Mouse (Mus musculus): ENCODE measurements around the gene 6430628N08Rik. TPM values are rescaled to one million over a fixed set of nuclear protein-coding genes. Genes with fewer than 3 reads are reported as not detected.
A peak's percentile ranks its signal among the peaks of the same experiment; 100 is the strongest.

6430628N08Rik gene
- total and polyA plus RNA-seq, 3 experiments, result not detected

DNA sequence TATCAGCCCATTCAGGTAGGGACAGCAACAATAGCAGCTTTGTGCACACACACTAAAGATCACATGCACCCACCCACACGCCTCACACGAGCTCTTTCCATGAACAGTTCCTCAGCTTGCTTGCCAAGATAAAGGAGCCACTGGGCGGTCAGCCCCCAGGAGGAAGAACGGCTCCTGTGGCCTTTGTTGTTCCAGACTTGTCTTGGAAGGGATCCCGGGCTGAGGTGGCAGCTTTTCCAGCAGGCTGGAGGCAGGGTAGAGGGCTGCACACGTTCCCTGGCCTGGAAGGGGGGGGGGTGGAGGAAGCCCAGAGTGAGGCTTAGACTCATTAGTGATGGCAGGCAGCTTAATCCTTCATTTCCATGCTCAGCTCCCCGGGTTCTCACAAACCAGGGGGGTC is 18.2 kb downstream of the 6430628N08Rik start:
- dilution Hi-C loops (cut with MboI; ENCODE audit: extremely low pct_ligation_motif_present, extremely low pct_unique_long_range_greater_than_20kb, low sequenced_read_pairs) (no loop called here), in situ Hi-C loops (cut with MboI; ENCODE audit: low pct_ligation_motif_present, low pct_unique_long_range_greater_than_20kb, low sequenced_read_pairs) (loop anchor here (5.0 to 10.0 kb wide), 2 partner anchors 46 to 74 kb away; no protein-coding TSS in a partner anchor)
- no peak for DNase-seq (ENCODE audit: extremely low read depth)
- H3K36me3 ChIP-seq (replicated peaks in 1 of 2; ENCODE audit: control insufficient read depth in 1 of 2, insufficient read depth in 1 of 2, low read length in 1 of 2), result no peaks in the 10 kb centered on the region
- H3K9me3 ChIP-seq (replicated peaks; ENCODE audit: low read length), result no peaks in the 10 kb centered on the region
- H3K27ac ChIP-seq (ENCODE audit: insufficient read depth, low read depth), result no peak overlapping the region
- H3K4me3 ChIP-seq (replicated peaks in 1 of 3; ENCODE audit: low read depth in 2 of 3, low read length in 2 of 3, poor library complexity in 1 of 3), result no peak overlapping the region
- no peak overlapping the region for H3K9ac ChIP-seq (ENCODE audit: insufficient read depth, low read depth)
- no peaks in the 10 kb centered on the region for H3K79me2 ChIP-seq (replicated peaks; ENCODE audit: control insufficient read depth, extremely low read depth, insufficient read depth, poor library complexity, severe bottlenecking)
- peaks cover 90% of the 10 kb centered on the region for H3K27me3 ChIP-seq (replicated peaks)
- TF ChIP-seq TCF12 (IDR thresholded peaks at IDR 0.05; ENCODE audit: low read depth, low read length), result no peak
- TF ChIP-seq ZNF384 (IDR thresholded peaks at IDR 0.05; ENCODE audit: low read depth, low read length), result no peak
- no peak for TF ChIP-seq ZC3H11A (IDR thresholded peaks at IDR 0.05; ENCODE audit: low read depth, low read length)
- TF ChIP-seq MAX (IDR thresholded peaks at IDR 0.05; ENCODE audit: low read length), result no peak
- TF ChIP-seq IRF4 (IDR thresholded peaks at IDR 0.05; ENCODE audit: low read depth, low read length), result no peak
- TF ChIP-seq ETS1 (conservative IDR thresholded peaks at IDR 0.05; ENCODE audit: low read depth, low read length), result no peak
- no peak for TF ChIP-seq ZKSCAN1 (IDR thresholded peaks at IDR 0.05; ENCODE audit: borderline replicate concordance, low read depth, low read length)
- TF ChIP-seq MYC (IDR thresholded peaks at IDR 0.05; ENCODE audit: low read depth, low read length), result no peak
- TF ChIP-seq SMC3 (IDR thresholded peaks at IDR 0.05; ENCODE audit: low read depth, low read length), result no peak
- TF ChIP-seq CHD2 (IDR thresholded peaks at IDR 0.05; ENCODE audit: low read length), result no peak
- no peak for TF ChIP-seq CHD1 (IDR thresholded peaks at IDR 0.05; ENCODE audit: low read depth, low read length)
- TF ChIP-seq SIN3A (IDR thresholded peaks at IDR 0.05; ENCODE audit: low read length), result no peak
- no peaks in the 10 kb centered on the region for H3K4me1 ChIP-seq (ENCODE audit: control insufficient read depth in 1 of 2, insufficient read depth in 2 of 2)
- H3K4me2 ChIP-seq (ENCODE audit: insufficient read depth, low read depth, poor library complexity, severe bottlenecking), result no peak overlapping the region

- in situ Hi-C loops (cut with MboI; ENCODE audit: low pct_ligation_motif_present, low pct_unique_long_range_greater_than_20kb, low sequenced_read_pairs), result no loop called here
- dilution Hi-C loops (cut with MboI; ENCODE audit: extremely low pct_ligation_motif_present, extremely low pct_unique_long_range_greater_than_20kb, low sequenced_read_pairs), result no loop called here
Measured at GRCm38 (mm10) chr4:115911586-115911985, 21.1 kb downstream of the 6430628N08Rik start.

DNA sequence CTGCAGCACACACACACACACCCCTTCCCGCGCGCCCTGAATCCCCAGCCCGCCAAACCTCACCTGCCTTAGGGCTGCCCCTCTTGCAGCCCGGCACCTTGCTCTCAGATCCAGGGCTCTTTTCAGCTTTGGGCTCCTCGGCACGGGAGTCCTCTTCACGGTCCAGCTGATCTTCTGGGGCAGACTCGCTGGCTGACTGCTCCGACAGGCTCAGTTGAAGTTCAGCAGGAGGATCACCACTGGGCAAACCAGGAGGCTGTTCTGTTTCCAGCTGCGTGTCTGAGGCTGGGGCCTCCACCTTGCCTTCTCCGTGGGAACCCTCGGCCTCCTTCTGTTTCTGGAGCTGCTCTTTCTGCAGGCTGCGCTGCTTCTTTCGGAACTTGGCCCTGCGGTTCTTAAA is 29.4 kb downstream of the 6430628N08Rik start:
- no peaks in the 10 kb centered on the region; a peak in 1 of 4 replicates for H3K4me1 ChIP-seq (ENCODE audit: control insufficient read depth in 1 of 2, insufficient read depth in 2 of 2)
- no peaks in the 10 kb centered on the region for H3K79me2 ChIP-seq (replicated peaks; ENCODE audit: control insufficient read depth, extremely low read depth, insufficient read depth, poor library complexity, severe bottlenecking)
- no peak overlapping the region for H3K27ac ChIP-seq (ENCODE audit: insufficient read depth, low read depth)
- H3K4me2 ChIP-seq (ENCODE audit: insufficient read depth, low read depth, poor library complexity, severe bottlenecking), result no peak overlapping the region
- H3K9me3 ChIP-seq (replicated peaks; ENCODE audit: low read length), result peaks cover 2% of the 10 kb centered on the region
- dilution Hi-C loops (cut with MboI; ENCODE audit: extremely low pct_ligation_motif_present, extremely low pct_unique_long_range_greater_than_20kb, low sequenced_read_pairs) (no loop called here), in situ Hi-C loops (cut with MboI; ENCODE audit: low pct_ligation_motif_present, low pct_unique_long_range_greater_than_20kb, low sequenced_read_pairs) (no loop called here)
- no peak overlapping the region for H3K9ac ChIP-seq (ENCODE audit: insufficient read depth, low read depth)
- H3K27me3 ChIP-seq (replicated peaks), result peaks cover 90% of the 10 kb centered on the region
- no peak for TF ChIP-seq USF1 (IDR thresholded peaks at IDR 0.05; ENCODE audit: low read depth, low read length)
- TF ChIP-seq SMC3 (IDR thresholded peaks at IDR 0.05; ENCODE audit: low read depth, low read length), result no peak
- no peak for TF ChIP-seq HCFC1 (IDR thresholded peaks at IDR 0.05; ENCODE audit: low read depth, low read length)
- TF ChIP-seq ZNF384 (IDR thresholded peaks at IDR 0.05; ENCODE audit: low read depth, low read length), result no peak
- no peak for TF ChIP-seq NELFE (IDR thresholded peaks at IDR 0.05; ENCODE audit: low read depth, low read length)
- TF ChIP-seq MAX (IDR thresholded peaks at IDR 0.05; ENCODE audit: low read length), result no peak
- no peak for TF ChIP-seq CTCF (conservative IDR thresholded peaks at IDR 0.05 in 1 of 2, IDR thresholded peaks at IDR 0.05 in 1 of 2; ENCODE audit: low read depth in 2 of 2, low read length in 2 of 2)
- TF ChIP-seq IRF4 (IDR thresholded peaks at IDR 0.05; ENCODE audit: low read depth, low read length), result no peak
- no peak for TF ChIP-seq RCOR1 (conservative IDR thresholded peaks at IDR 0.05; ENCODE audit: low read depth, low read length)
- TF ChIP-seq TCF12 (IDR thresholded peaks at IDR 0.05; ENCODE audit: low read depth, low read length), result no peak
- TF ChIP-seq ZMIZ1 (IDR thresholded peaks at IDR 0.05; ENCODE audit: low read depth, low read length), result no peak
- TF ChIP-seq CHD2 (IDR thresholded peaks at IDR 0.05; ENCODE audit: low read length), result no peak
- TF ChIP-seq USF2 (conservative IDR thresholded peaks at IDR 0.05; ENCODE audit: low read depth, low read length), result no peak
- no peak for TF ChIP-seq POLR2AphosphoS2 (IDR thresholded peaks at IDR 0.05; ENCODE audit: low read depth, low read length)
- no peak for TF ChIP-seq ELF1 (IDR thresholded peaks at IDR 0.05; ENCODE audit: low read depth, low read length)
- TF ChIP-seq UBTF (IDR thresholded peaks at IDR 0.05; ENCODE audit: low read depth, low read length), result no peak
- no peak for TF ChIP-seq GABPA (IDR thresholded peaks at IDR 0.05; ENCODE audit: insufficient replicate concordance, low read depth, low read length)
- H3K4me3 ChIP-seq (replicated peaks in 1 of 3; ENCODE audit: low read depth in 2 of 3, low read length in 2 of 3, poor library complexity in 1 of 3), result no peak overlapping the region
- H3K36me3 ChIP-seq (replicated peaks in 1 of 2; ENCODE audit: control insufficient read depth in 1 of 2, insufficient read depth in 1 of 2, low read length in 1 of 2), result no peaks in the 10 kb centered on the region
- DNase-seq (ENCODE audit: extremely low read depth), result no peak

More at GRCm38 (mm10) chr4:115911586-115911985, 21.1 kb downstream of the 6430628N08Rik start:
- Histone ChIP-seq H3K36me3 (replicated peaks in 1 of 2; ENCODE audit: control insufficient read depth in 1 of 2, insufficient read depth in 1 of 2, low read length in 1 of 2) (no peaks in the 10 kb centered on the region), H3K4me3 (replicated peaks in 1 of 3; ENCODE audit: low read depth in 2 of 3, low read length in 2 of 3, poor library complexity in 1 of 3) (no peak overlapping the region), H3K27me3 (replicated peaks) (peaks cover 84% of the 10 kb centered on the region), H3K4me1 (ENCODE audit: control insufficient read depth in 1 of 2, insufficient read depth in 2 of 2) (no peaks in the 10 kb centered on the region), H3K9ac (ENCODE audit: insufficient read depth, low read depth) (no peak overlapping the region), H3K79me2 (replicated peaks; ENCODE audit: control insufficient read depth, extremely low read depth, insufficient read depth, poor library complexity, severe bottlenecking) (no peaks in the 10 kb centered on the region), H3K9me3 (replicated peaks; ENCODE audit: low read length) (no peaks in the 10 kb centered on the region), H3K4me2 (ENCODE audit: insufficient read depth, low read depth, poor library complexity, severe bottlenecking) (peak overlapping the region; percentile 17; the same call in 1 of the 2 replicates), H3K27ac (ENCODE audit: insufficient read depth, low read depth) (no peak overlapping the region)
- TF ChIP-seq RAD21 (IDR thresholded peaks at IDR 0.05; ENCODE audit: low read depth, low read length), result no peak
- TF ChIP-seq JUN (IDR thresholded peaks at IDR 0.05; ENCODE audit: insufficient read depth, low read depth, low read length), result no peak
- TF ChIP-seq IRF4 (IDR thresholded peaks at IDR 0.05; ENCODE audit: low read depth, low read length), result no peak
- no peak for TF ChIP-seq ZC3H11A (IDR thresholded peaks at IDR 0.05; ENCODE audit: low read depth, low read length)
- no peak for DNase-seq (ENCODE audit: extremely low read depth)

Data from CH12.LX (cell line).